Mouse (Mus musculus) Patski (cell line): ENCODE results near the gene Ptrh1. TPM values are rescaled to one million over a fixed set of nuclear protein-coding genes. Genes with fewer than 3 reads are reported as not detected.

Source experiments
- ATAC-seq: fragments of 100-300 bp; one replicate; pipeline ENCODE4 v1.8.0; 2021
- CTCF ChIA-PET: fragments of 350-600 bp; sonication (Branson Sonifier 250); formaldehyde crosslinking; loops from one replicate; lab custom pipeline; 2022; ENCODE audit warnings: inconsistent platforms; lab: Charles Lee
- POLR2A ChIA-PET: fragments of 350-600 bp; sonication (Branson Sonifier 250); formaldehyde crosslinking; loops from one replicate; lab custom pipeline; 2022; ENCODE audit warnings: antibody characterized with exemption, inconsistent platforms; lab: Charles Lee
- DNase-seq: peaks from one replicate; pipeline ENCODE4 v3.0.0-alpha.2; 2011; ENCODE audit warnings: low read depth, low spot score
- H3K27me3 ChIP-seq: fragments of 371-371 bp; one replicate; pipeline ENCODE4 v1.5.1; 2021
- CTCF ChIP-seq: fragments of 100-300 bp; IDR thresholded peaks from one replicate; pipeline ENCODE4 v1.5.1; 2021
- in situ Hi-C: fragments of 300-500 bp; cut with MboI; formaldehyde crosslinking; loops from 3 replicates; pipeline ENCODE4 v1.11.1; 2018; ENCODE audit warnings: low pct_unique_long_range_greater_than_20kb, mixed read lengths
- polyA plus RNA-seq: library from polyadenylated mRNA; unstranded; gene quantifications from one replicate; pipeline ENCODE4 v1.2.3, GENCODE M21; 2021

Ptrh1 gene
- polyA plus RNA-seq = 19.5 TPM

DNA sequence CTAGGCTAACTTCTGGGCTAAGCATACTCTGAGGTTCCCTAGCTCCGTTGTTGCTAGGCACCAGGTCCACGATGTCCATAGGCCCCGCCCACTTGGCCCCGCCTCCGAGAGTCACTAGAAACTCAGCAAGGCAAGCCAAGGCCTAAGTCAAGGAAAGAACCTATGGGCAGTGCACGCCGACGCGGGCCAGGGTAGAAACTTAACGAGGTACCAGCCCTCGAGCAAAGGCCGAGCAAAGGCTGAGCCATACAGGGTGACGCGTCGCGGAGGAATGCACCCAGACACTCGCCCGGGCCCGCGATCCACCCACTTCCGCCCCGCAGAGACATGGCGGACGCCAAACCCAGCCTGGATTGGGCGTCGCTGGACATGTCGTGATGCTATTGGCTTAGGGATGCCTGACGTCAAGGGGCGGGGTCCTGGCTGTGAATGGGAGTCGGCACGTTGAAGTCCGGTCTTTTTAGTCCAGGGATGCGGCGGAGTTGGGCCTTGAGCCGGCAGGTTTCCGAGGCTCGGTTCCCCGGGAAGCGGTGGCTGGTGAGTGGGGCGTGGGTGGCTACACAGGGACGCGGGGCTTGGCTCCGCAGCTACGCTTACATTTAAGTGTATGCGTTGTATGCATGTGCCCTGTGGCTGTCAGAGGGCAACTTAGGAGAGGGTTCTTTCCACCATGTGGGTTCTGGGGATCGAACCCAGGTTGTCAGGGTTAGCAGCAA is at the start of gene Ptrh1, which contains the start of gene Ttc16:
Gene Ptrh1, plus strand, starts transcription at position 428 of the 716 bp plus-strand sequence.
Gene Ttc16, minus strand, starts transcription at position 275 of the 716 bp plus-strand sequence.
- CTCF ChIA-PET = interaction anchor here (1.1 to 1.5 kb wide), 2 partner anchors 8 to 12 kb away, joined by 3 read pairs; partner anchors contain the start of gene Cfap157
- H3K27me3 ChIP-seq = no peaks in the 10 kb centered on the region
- TF ChIP-seq CTCF = no peak
- in situ Hi-C loops = loop anchor here (10.0 kb wide), 1 partner anchor 159 kb away; no protein-coding TSS in a partner anchor
- POLR2A ChIA-PET = interaction anchor here (2.2 kb wide), 1 partner anchor 17 kb away, joined by 8 read pairs; no protein-coding TSS in a partner anchor
- peak; percentile 80 for DNase-seq
- peak; percentile 83 for ATAC-seq

DNA sequence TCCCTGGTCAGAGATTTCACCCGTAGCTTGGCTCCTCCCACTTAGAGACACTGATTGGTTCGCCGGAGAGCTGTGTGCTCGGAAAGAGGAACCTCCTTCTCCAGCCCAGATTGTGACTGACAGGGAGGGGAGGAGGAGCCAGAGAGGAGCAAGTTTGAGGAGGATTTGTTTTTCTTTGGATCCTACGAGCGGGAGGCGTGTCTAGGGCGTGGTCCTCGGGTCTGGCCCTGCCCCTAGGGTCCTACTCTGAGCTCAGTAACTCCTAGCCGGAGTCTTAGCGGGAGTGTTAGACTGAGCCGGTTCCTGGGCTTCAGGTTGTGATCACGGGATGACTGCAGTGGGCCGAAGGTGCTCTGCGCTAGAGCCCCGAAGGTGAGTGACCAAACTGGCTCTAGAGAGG is 48.2 kb upstream of the Ptrh1 start:
- in situ Hi-C loops = no loop called here
- DNase-seq = no peak
- no peak for TF ChIP-seq CTCF
- peak; percentile 79 for ATAC-seq
- no peaks in the 10 kb centered on the region for H3K27me3 ChIP-seq
- POLR2A ChIA-PET = interaction anchor here (0.6 kb wide), 1 partner anchor 318 kb away, joined by 3 read pairs; no protein-coding TSS in a partner anchor
- CTCF ChIA-PET = interaction anchor here (1.0 to 2.1 kb wide), 3 partner anchors 11 to 30 kb away, joined by 3 to 8 read pairs (median 4); partner anchors contain the start of gene Tor2a

DNA sequence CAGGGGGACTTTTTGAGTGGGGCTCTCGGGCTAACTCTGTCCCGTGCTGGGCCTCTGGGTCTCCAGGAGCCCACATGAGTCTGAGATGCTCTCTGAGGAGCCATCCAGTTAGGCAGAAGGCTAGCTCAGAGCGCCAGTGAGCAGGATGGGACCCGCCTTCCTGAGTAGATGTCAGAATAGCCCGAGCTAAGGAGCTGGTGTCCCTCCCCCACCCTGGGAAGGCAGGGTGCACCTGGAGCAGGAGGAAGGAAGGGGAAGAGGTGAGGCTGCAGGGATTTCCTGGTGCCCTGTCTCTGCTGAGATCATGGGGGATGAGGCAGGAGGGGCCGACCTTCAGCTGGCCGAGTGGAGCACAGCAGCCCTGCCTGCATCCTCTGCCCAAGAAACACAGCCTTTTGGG is 47.1 kb upstream of the Ptrh1 start:
- ChIA-PET POLR2A (no interaction called here), CTCF (interaction anchor here (1.0 to 2.1 kb wide), 3 partner anchors 12 to 29 kb away, joined by 3 to 8 read pairs (median 3); partner anchors contain the start of gene Tor2a)
- ATAC-seq = no peak
- no peaks in the 10 kb centered on the region for H3K27me3 ChIP-seq
- DNase-seq = no peak
- in situ Hi-C loops = no loop called here
- TF ChIP-seq CTCF = no peak

DNA sequence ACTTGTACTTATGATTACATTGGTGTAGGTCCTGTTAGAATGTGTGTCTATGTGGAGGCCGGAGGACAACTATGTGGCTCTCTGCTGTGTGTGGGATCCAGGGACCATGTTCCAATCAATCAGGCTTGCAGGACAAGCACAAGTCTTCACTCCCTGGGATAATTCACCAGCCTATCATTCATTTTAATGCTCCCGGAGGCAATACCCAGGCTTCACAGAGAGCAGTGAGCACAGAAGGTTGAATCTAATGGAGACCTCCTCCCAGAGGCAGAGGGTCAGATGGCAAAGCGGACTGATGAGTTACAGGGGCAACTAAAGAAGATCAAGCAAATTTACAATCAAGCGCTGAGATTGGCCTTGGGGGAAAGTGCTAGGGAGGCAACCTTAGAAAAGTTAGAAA is 46.0 kb upstream of the Ptrh1 start:
- TF ChIP-seq CTCF = no peak
- no peaks in the 10 kb centered on the region for H3K27me3 ChIP-seq
- ATAC-seq (no peak), DNase-seq (no peak)
- CTCF ChIA-PET = interaction anchor here (1.4 kb wide), 1 partner anchor 15 kb away, joined by 3 read pairs; no protein-coding TSS in a partner anchor
- in situ Hi-C loops = no loop called here
- POLR2A ChIA-PET = no interaction called here

DNA sequence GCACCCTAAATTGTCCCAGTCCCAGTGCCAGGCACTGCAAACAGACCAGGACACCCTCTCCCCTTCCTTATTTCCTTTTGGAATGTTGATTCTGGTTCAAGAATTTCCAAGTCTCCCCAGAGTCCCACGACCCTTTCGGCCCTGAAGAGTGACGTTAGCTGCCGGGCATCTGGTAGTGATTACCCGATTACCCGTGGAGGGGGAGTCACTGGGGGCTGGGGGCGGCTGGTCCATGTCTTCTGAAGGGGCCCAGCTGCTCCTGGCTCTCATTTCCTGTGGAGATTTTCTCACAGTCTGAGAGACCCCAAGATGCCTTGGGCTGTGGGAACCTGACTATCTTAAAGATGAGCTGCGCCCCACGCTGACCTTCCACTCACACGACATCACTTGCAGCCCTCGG is 44.7 kb upstream of the Ptrh1 start:
- in situ Hi-C loops = no loop called here
- ChIA-PET CTCF (interaction anchor here (1.0 to 2.0 kb wide), 3 partner anchors 14 to 26 kb away, joined by 4 to 5 read pairs (median 5); partner anchors contain the start of gene Tor2a), POLR2A (no interaction called here)
- DNase-seq = no peak
- no peak for TF ChIP-seq CTCF
- ATAC-seq = no peak
- no peaks in the 10 kb centered on the region for H3K27me3 ChIP-seq

DNA sequence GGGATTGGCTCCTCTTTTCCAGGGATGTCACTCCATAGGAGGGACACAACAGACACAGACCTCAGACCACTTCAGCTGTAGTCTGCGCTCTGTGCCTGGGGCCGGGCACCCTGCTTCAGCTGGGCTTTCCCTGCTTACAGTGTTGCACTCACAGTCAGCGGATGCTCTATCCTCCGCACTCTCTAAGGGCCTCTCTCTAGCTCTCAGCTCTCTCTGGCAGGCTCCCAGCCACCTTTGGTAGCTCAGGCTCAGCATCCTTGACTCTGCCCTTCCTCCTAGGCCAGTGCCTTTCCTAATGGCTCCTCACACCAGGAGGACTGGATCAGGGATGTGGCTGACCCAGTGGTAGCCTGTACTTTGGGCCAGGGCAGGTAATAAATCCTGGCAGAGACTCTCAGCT is 43.7 kb upstream of the Ptrh1 start:
- TF ChIP-seq CTCF = no peak
- ChIA-PET POLR2A (interaction anchor here (0.6 kb wide), 1 partner anchor 60 kb away, joined by 3 read pairs; no protein-coding TSS in a partner anchor), CTCF (interaction anchor here (1.8 to 2.0 kb wide), 2 partner anchors 15 to 17 kb away, joined by 5 read pairs; no protein-coding TSS in a partner anchor)
- DNase-seq (no peak), ATAC-seq (no peak)
- no peaks in the 10 kb centered on the region for H3K27me3 ChIP-seq
- in situ Hi-C loops = no loop called here

DNA sequence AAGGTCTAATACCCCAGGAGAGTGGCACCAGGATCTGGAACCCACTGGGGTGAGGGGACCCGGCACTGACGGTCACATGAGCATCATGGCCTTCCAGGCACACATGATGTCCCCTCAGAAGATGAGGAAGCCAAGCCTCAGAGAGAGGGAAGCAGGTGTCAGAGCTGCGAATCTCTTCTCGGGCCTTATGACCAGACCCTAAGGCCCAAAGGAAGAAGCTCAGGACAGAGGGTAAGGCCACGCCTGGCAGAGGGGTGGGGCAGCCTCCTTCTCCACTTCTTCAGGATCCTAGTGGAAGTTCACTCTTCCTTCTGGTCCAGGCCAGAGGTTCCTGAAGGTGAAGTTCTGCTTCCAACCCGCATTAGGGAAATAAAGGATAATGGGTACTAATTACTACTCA is 42.9 kb upstream of the Ptrh1 start:
- in situ Hi-C loops = no loop called here
- no peak for ATAC-seq
- CTCF ChIA-PET = interaction anchor here (1.8 kb wide), 1 partner anchor 15 kb away, joined by 5 read pairs; no protein-coding TSS in a partner anchor
- H3K27me3 ChIP-seq = no peaks in the 10 kb centered on the region
- TF ChIP-seq CTCF = no peak
- POLR2A ChIA-PET = no interaction called here
- no peak for DNase-seq

DNA sequence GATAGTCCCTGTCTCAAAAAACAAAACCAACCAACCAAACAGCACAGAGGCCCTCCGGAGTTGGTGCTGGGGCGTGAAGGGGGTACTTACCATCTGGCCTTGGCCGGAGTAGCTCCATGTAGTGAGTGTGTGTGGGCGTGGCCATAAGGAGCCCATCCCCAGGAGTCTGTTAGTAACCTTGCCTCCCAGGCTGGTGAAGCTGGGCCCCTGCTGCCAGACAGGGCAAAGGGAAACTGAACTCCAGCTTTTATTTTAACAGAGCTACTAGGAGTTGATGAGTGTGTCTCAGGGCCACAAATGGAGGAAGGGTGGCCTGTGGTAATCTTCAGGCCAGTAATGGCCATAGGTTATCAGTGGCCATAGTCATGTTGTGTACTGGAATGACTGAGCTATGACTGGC is 41.1 kb upstream of the Ptrh1 start:
- in situ Hi-C loops = no loop called here
- CTCF ChIA-PET = no interaction called here
- H3K27me3 ChIP-seq = no peaks in the 10 kb centered on the region
- no peak for TF ChIP-seq CTCF
- POLR2A ChIA-PET = no interaction called here
- no peak for ATAC-seq
- no peak for DNase-seq

DNA sequence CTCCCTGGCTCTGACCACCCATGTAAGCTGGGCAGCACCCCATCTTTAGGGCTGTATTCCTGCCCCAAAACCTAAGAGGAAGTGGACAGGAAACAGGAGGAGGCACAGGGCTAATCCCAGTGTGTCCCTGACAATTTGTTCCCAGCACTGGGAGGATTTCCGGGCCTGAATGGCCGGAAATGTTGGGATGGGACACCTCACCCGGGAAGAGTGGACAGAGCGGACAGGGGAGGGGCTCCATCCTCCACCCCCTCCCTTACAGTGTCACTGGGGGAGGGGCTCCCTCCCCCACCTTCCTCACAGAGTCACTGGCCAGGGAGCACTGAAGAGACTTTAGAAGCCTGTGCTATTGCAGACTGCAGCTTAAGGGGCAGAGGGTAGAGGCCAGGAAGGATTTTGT is 40.7 kb upstream of the Ptrh1 start:
- ATAC-seq (no peak), DNase-seq (no peak)
- no peak for TF ChIP-seq CTCF
- in situ Hi-C loops = no loop called here
- ChIA-PET CTCF (interaction anchor here (0.9 kb wide), 1 partner anchor 39 kb away, joined by 3 read pairs; no protein-coding TSS in a partner anchor), POLR2A (no interaction called here)
- H3K27me3 ChIP-seq = peaks cover 4% of the 10 kb centered on the region

DNA sequence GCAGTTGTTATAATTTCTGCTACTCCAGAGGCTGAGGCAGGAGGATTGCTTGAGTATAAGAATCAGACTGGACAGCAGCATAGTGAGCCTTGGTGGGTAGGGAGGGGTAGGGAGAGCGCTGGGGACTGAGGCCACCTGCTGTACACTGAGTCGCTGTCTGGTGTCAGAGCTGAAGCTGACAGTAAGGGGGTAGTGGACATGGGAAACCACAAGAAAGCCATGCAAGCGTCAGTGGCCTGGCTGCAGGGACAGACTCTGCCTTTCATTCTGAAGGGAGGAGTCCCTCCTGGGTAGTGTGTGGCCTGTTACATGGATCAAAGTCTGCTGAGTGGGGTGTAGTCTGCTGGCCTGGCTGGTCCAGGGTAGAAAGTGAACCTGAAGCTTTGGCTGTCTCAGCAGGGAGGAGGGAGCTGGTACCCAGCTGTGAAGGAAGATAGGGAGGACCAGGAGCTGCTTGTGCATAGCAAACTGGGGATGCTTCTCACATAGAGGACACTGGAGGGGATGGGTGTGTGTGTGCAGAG is 39.2 kb upstream of the Ptrh1 start:
- CTCF ChIA-PET = no interaction called here
- DNase-seq (no peak), ATAC-seq (no peak)
- POLR2A ChIA-PET = interaction anchor here (0.6 kb wide), 1 partner anchor 216 kb away, joined by 5 read pairs; no protein-coding TSS in a partner anchor
- H3K27me3 ChIP-seq = peaks cover 13% of the 10 kb centered on the region
- no peak for TF ChIP-seq CTCF
- in situ Hi-C loops = no loop called here

DNA sequence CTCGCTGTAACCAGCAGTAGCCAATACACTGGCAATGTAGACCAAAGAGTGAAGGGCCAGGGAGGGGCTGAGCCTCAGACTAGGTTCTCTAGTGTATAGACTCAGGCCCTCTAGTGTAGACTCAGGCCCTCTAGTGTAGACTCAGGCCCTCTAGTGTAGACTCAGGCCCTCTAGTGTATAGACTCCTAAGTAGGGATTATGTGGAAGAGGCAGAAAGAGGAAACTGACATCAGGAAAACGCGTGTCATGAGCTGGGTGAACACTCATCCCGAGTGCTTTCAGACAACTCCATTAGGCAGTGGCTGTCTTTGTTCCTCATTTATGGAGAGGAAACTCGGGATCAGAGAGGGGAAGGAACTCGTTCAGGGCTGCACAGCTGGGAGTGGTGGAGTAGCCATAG is 38.6 kb upstream of the Ptrh1 start:
- DNase-seq (no peak), ATAC-seq (no peak)
- ChIA-PET POLR2A (interaction anchor here (0.6 to 1.6 kb wide), 2 partner anchors 10 to 216 kb away, joined by 5 to 8 read pairs; no protein-coding TSS in a partner anchor), CTCF (no interaction called here)
- no peak for TF ChIP-seq CTCF
- in situ Hi-C loops = no loop called here
- H3K27me3 ChIP-seq = peaks cover 20% of the 10 kb centered on the region
